12 mouse cellular contexts compared by ENCODE assay signal in the genomic region with DNA sequence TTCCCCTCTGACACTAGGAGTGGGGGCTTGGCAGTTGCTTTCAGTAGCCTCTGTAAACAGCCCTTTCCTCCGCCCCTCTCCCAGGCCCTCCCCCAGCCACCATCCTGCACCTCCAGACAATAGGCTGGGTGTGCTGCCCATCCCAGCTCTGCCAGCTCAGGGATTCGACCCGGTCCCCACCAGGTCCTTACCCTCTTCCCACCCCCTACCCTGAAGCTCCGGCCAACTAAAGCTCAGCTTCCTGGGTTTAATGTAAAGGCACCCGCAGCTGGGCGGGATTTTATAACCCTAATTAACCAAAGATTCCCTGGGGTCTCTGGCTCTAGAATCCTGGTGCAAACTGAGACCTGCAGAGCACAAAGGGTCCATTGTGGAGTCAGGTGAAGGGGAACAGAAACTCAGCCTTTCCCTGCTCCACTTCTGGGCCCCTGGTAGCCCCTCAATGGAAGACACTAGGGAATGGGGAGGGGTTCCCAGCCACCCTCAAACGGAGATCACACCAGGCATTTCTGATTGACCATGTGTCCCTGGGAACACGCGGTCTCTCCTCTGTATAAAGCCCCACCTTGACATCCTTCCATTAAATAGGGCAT. TPM values are rescaled to one million over a fixed set of nuclear protein-coding genes. Genes with fewer than 3 reads are reported as not detected.
A peak's percentile ranks its signal among the peaks of the same experiment; 100 is the strongest.
DNase-seq lines count a peak whose midpoint lies in the region; ATAC-seq lines count a peak whose summit lies in the region.
"Had no signal": no experiment of that assay in that cellular context is flagged by ENCODE, and none has a peak within 500 bp of the region (broad histone marks: within the 10 kb centered on the region; RNA-seq: fewer than 3 reads in every experiment).

No protein-coding gene starts in this region.

- DNase-seq in R1 (ENCODE audit: low read depth, low spot score): peak; percentile 51
- DNase-seq in embryonic facial prominence, embryonic 11.5 days (ENCODE audit: low spot score): peak; percentile 74
- DNase-seq in cerebellum, adult 9-10 months: no peak
- DNase-seq in cerebellum, postnatal 25 days: no peak
- no peak for DNase-seq in urinary bladder, postnatal 25 days (ENCODE audit: low spot score)
- DNase-seq in thymus, adult 18-20 months: no peak
- DNase-seq: kidney, adult 2 months; spleen, adult 18-20 months; thymus, postnatal 25 days had no signal

- peak overlapping the region; percentile 54 for H3K27ac ChIP-seq in embryonic facial prominence, embryonic 11.5 days (replicated peaks; ENCODE audit: low read depth, low read length)
- H3K27ac ChIP-seq in hindbrain, embryonic 12.5 days: peak overlapping the region; percentile 86
- peak overlapping the region; percentile 83 for H3K27ac ChIP-seq in midbrain, embryonic 13.5 days

- H3K4me2 ChIP-seq in embryonic facial prominence, embryonic 11.5 days (ENCODE audit: low read depth, low read length): peak overlapping the region; percentile 7; the same call in 1 of the 2 replicates
- peak overlapping the region; percentile 1; the same call in 1 of the 2 replicates for H3K4me2 ChIP-seq in hindbrain, embryonic 12.5 days (replicated peaks)
- peak overlapping the region; percentile 9; the same call in 1 of the 2 replicates for H3K4me2 ChIP-seq in midbrain, embryonic 13.5 days (replicated peaks)

- H3K27me3 ChIP-seq in embryonic facial prominence, embryonic 11.5 days (ENCODE audit: control insufficient read depth, insufficient read depth, low read length): no peaks in the 10 kb centered on the region
- H3K27me3 ChIP-seq in hindbrain, embryonic 12.5 days: peaks cover 3% of the 10 kb centered on the region; the same call in 1 of the 2 replicates
- no peaks in the 10 kb centered on the region for H3K27me3 ChIP-seq in midbrain, embryonic 13.5 days

- no peak overlapping the region; the same call in none of the 2 replicates for H3K9ac ChIP-seq in embryonic facial prominence, embryonic 11.5 days (replicated peaks; ENCODE audit: low read length)
- H3K9ac ChIP-seq in hindbrain, embryonic 12.5 days: no peak overlapping the region
- H3K9ac ChIP-seq in midbrain, embryonic 13.5 days (replicated peaks): peak overlapping the region; percentile 40

- H3K4me1 ChIP-seq in embryonic facial prominence, embryonic 11.5 days (ENCODE audit: control insufficient read depth, insufficient read depth, low read length): peaks cover 12% of the 10 kb centered on the region
- H3K4me1 ChIP-seq in hindbrain, embryonic 12.5 days: peaks cover 53% of the 10 kb centered on the region
- H3K4me1 ChIP-seq in midbrain, embryonic 13.5 days (replicated peaks): peaks cover 53% of the 10 kb centered on the region

- ATAC-seq in embryonic facial prominence, embryonic 11.5 days (replicated peaks; ENCODE audit: insufficient number of reproducible peaks, low FRiP score, low TSS enrichment, low read depth): peak; percentile 49; the same call in 1 of the 2 replicates
- ATAC-seq in hindbrain, embryonic 12.5 days (ENCODE audit: low FRiP score): peak; percentile 23; the same call in 1 of the 2 replicates
- ATAC-seq in midbrain, embryonic 13.5 days: peak; percentile 51
- ATAC-seq: lung, postnatal 0 days had no signal

- H3K4me3 ChIP-seq in embryonic facial prominence, embryonic 11.5 days (ENCODE audit: low read depth, low read length): no peak overlapping the region
- no peak overlapping the region for H3K4me3 ChIP-seq in hindbrain, embryonic 12.5 days
- no peak overlapping the region for H3K4me3 ChIP-seq in midbrain, embryonic 13.5 days (replicated peaks)

- H3K36me3 ChIP-seq in embryonic facial prominence, embryonic 11.5 days (replicated peaks; ENCODE audit: control insufficient read depth, insufficient read depth, low read depth, low read length): no peaks in the 10 kb centered on the region
- no peaks in the 10 kb centered on the region for H3K36me3 ChIP-seq in hindbrain, embryonic 12.5 days
- H3K36me3 ChIP-seq in midbrain, embryonic 13.5 days: no peaks in the 10 kb centered on the region

- H3K9me3 ChIP-seq in embryonic facial prominence, embryonic 11.5 days (replicated peaks; ENCODE audit: control insufficient read depth, low read length): no peaks in the 10 kb centered on the region
- no peaks in the 10 kb centered on the region for H3K9me3 ChIP-seq in hindbrain, embryonic 12.5 days (replicated peaks)
- H3K9me3 ChIP-seq in midbrain, embryonic 13.5 days: no peaks in the 10 kb centered on the region

- WGBS in embryonic facial prominence, embryonic 11.5 days: 10% methylated on average over 9 of the region's 9 CpGs
- WGBS in hindbrain, embryonic 12.5 days: 9% methylated on average over 9 of the region's 9 CpGs
- 8% methylated on average over 9 of the region's 9 CpGs for WGBS in midbrain, embryonic 13.5 days

RNA-seq across cellular contexts. Expression of gene Tmem115, which starts 53.2 kb away (rescaled TPM):
- 43.3 and 49.7 TPM in 2 replicates for polyA plus RNA-seq in embryonic facial prominence, embryonic 11.5 days (2014; fragmentation: Nextera tagmentation; extraction: Ambion mirVana)
- 48.1 and 50.4 TPM in 2 replicates for polyA plus RNA-seq in hindbrain, embryonic 12.5 days (2016; fragmentation: Nextera tagmentation; extraction: Ambion mirVana)
- polyA plus RNA-seq in midbrain, embryonic 13.5 days (2015; fragmentation: Nextera tagmentation; extraction: Ambion mirVana): 38.6 and 41.3 TPM in 2 replicates

Comparison
In these comparisons a context has a peak if more than half of its experiments do, and no peak if none do; other contexts are left out.
1. DNase-seq: peak in R1 (single experiment) and embryonic facial prominence, embryonic 11.5 days (single experiment); none in cerebellum, adult 9-10 months (single experiment), cerebellum, postnatal 25 days (0 of 2), urinary bladder, postnatal 25 days (single experiment) and thymus, adult 18-20 months (0 of 2).
2. Peak in every context shown above with its lines, with median percentiles within 50 percentile points of each other: ATAC-seq, H3K27ac ChIP-seq and H3K4me2 ChIP-seq.